Mouse (Mus musculus) embryonic facial prominence, embryonic 12.5 days (tissue): ENCODE results near the gene Oasl2. TPM values are rescaled to one million over a fixed set of nuclear protein-coding genes. Genes with fewer than 3 reads are reported as not detected.
A peak's percentile ranks its signal among the peaks of the same experiment; 100 is the strongest.
"Not testable (repeated sequence)": the region's sequence is repeated elsewhere in the genome, so short reads cannot be mapped to it uniquely, and the experiment has no call there.

Experiments
- ATAC-seq: fragments of 200-750 bp; cut with Nextera tagmentation; 2 replicates; pipeline ENCODE4 v1.8.0; 2017; ENCODE audit not compliant: insufficient number of reproducible peaks, insufficient read depth, low FRiP score, low TSS enrichment
- H3K27ac ChIP-seq: fragments of 300-500 bp; sonication (generic); 2 replicates; pipeline ENCODE4 v1.5.1; 2016; ENCODE audit warnings: mild to moderate bottlenecking
- H3K27me3 ChIP-seq: fragments of 300-500 bp; sonication (generic); 2 replicates; pipeline ENCODE4 v1.6.1; 2016; ENCODE audit warnings: mild to moderate bottlenecking, moderate library complexity
- H3K36me3 ChIP-seq: fragments of 300-500 bp; sonication (generic); 2 replicates; pipeline ENCODE4 v1.6.1; 2016; ENCODE audit warnings: mild to moderate bottlenecking
- H3K4me1 ChIP-seq: fragments of 300-500 bp; sonication (generic); 2 replicates; pipeline ENCODE4 v1.6.1; 2016
- H3K4me2 ChIP-seq: fragments of 300-500 bp; sonication (generic); replicated peaks from 2 replicates; pipeline ENCODE4 v1.6.1; 2016; ENCODE audit warnings: mild to moderate bottlenecking, moderate library complexity
- H3K4me3 ChIP-seq: fragments of 300-500 bp; sonication (generic); 2 replicates; pipeline ENCODE4 v1.5.1; 2016; ENCODE audit warnings: mild to moderate bottlenecking
- H3K9ac ChIP-seq: fragments of 300-500 bp; sonication (generic); 2 replicates; pipeline ENCODE4 v1.6.1; 2016; ENCODE audit warnings: mild to moderate bottlenecking, moderate library complexity
- H3K9me3 ChIP-seq: fragments of 300-500 bp; sonication (generic); 2 replicates; pipeline ENCODE4 v1.6.1; 2016; ENCODE audit warnings: mild to moderate bottlenecking, moderate library complexity
- WGBS: fragments of 180-500 bp; shearing (Covaris S2); methylation state at CpG from one replicate; pipeline ENCODE4 v1.1.7; 2016; 5-methylcytosine and 5-hydroxymethylcytosine counted together
- polyA plus RNA-seq: library from polyadenylated mRNA; unstranded; fragments of >200 nt; fragmentation: Nextera tagmentation; extraction: Ambion mirVana; gene quantifications from 2 replicates; pipeline ENCODE4 v1.2.1, GENCODE M21; 2016

Gene Oasl2
- polyA plus RNA-seq, 1 experiment from 2014 or later: 4.2 TPM

DNA sequence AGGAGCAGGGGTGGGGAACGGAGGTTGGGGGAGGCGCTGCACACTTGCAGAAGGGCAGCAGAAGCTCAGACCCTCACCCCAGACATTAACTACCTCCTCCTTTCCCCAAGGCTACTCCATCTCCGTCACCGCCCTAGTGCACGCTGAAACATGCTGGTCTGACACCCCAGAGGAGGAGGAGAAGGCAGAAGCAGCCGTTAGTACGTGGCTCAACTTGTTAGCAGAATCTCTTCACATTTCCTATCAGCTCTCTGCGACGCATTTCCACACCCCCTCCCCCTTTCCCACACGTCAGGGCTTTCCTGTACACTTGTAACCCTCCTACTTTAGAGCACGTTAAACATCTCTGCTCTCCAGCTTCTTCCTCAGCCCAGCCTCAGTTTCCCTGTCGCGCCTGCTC, 17.3 kb upstream of the Oasl2 start:
- no peak overlapping the region for H3K27ac ChIP-seq
- no peak for ATAC-seq
- H3K4me2 ChIP-seq: no peak overlapping the region
- H3K4me1 ChIP-seq: peaks cover 14% of the 10 kb centered on the region
- no peaks in the 10 kb centered on the region for H3K27me3 ChIP-seq
- H3K4me3 ChIP-seq: no peak overlapping the region
- H3K9ac ChIP-seq: no peak overlapping the region
- no peaks in the 10 kb centered on the region for H3K36me3 ChIP-seq
- 63% methylated on average over 10 of the region's 13 CpGs for WGBS
- no peaks in the 10 kb centered on the region for H3K9me3 ChIP-seq

DNA sequence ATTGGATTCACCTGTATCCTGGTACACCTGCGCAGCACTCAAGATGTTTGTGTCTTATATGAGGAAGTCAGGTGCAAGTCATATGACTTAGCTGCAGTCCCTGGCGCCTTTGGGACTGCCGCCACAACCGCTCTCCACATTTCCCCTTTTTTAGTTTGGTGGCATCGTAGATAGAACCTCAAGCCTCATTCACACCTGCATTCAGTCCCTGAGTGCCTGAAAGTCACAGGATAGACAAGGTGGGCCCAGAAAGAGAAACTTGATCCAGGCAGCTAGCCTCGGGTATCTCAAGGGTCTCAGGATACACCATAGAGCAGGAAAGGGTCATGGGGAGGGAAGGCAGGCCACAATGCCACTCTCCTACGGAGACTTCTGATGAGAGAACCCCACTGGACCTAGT, 14.4 kb upstream of the Oasl2 start:
- not testable (repeated sequence) for ATAC-seq, H3K9me3 ChIP-seq, H3K4me1 ChIP-seq, H3K36me3 ChIP-seq, H3K4me3 ChIP-seq, H3K27me3 ChIP-seq, H3K27ac ChIP-seq, H3K4me2 ChIP-seq, H3K9ac ChIP-seq
- 77% methylated on average over 7 of the region's 7 CpGs for WGBS

DNA sequence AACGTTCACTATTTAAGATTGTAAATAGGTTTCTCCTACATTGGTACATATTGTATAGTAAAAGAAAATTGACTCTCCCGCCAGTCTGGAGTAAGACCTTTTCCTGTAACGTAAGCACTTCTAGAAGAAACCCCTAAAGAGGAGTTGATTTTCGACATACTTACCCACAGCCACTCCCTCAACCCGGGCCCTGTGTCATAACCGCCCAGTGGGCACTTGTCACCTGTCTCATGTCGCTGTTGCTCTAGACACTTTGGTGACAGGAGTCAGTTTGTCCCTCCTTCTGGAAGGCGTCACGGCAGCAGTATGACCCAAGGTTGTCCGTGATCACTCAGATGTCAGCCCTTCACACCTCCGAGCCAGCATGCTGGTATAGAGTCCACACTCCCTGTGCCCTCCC, 13.7 kb upstream of the Oasl2 start:
- no peaks in the 10 kb centered on the region for H3K9me3 ChIP-seq
- no peaks in the 10 kb centered on the region for H3K36me3 ChIP-seq
- no peak overlapping the region for H3K4me2 ChIP-seq
- no peaks in the 10 kb centered on the region for H3K27me3 ChIP-seq
- H3K4me3 ChIP-seq: no peak overlapping the region
- H3K9ac ChIP-seq: no peak overlapping the region
- 87% methylated on average over 11 of the region's 11 CpGs for WGBS
- no peaks in the 10 kb centered on the region for H3K4me1 ChIP-seq
- no peak for ATAC-seq
- no peak overlapping the region for H3K27ac ChIP-seq

DNA sequence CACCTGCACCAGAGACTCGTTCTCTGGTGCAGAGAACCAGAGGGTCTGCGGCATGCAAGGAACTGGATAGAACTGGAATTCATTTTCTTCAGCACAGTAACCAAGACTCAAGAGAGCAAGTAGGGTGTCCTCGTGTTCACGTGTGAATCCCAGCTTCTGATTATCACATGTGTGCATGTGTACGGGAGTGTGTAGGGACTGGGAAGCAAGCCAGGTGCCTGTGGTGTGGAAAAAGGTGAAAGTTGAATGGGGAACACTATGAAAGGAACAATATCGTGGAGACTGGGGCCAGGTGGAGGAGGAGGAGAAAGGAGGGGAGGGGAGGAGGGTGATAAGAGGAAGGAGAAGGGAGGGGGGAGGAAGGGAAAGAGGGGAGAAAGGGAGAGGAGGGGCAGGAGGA, 9.9 kb upstream of the Oasl2 start:
- ATAC-seq: no peak
- Histone ChIP-seq H3K4me3 (no peak overlapping the region), H3K27ac (no peak overlapping the region), H3K9ac (no peak overlapping the region), H3K4me1 (no peaks in the 10 kb centered on the region; the same call in 1 of the 2 replicates), H3K9me3 (no peaks in the 10 kb centered on the region), H3K27me3 (no peaks in the 10 kb centered on the region), H3K36me3 (no peaks in the 10 kb centered on the region), H3K4me2 (no peak overlapping the region)
- WGBS: 82% methylated on average over 6 of the region's 6 CpGs

DNA sequence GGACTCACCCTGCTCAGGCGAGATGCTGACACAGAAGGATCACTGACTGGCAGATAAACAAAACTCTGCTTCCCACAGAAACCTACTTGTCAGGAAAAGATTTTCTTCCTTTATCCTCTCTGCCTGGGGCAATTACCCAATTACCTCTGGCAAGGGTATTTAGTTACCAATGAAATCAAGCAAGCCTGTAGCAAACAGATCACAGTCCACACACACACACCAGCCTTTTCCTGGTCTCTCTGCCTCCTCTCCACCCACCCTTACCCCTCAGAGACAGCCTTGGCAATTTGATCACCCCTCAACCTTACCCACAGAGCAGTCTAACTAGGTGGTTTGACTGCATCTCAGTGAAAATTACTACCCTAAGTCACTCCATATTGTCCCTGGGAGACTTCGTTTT, 7.7 kb upstream of the Oasl2 start:
- Histone ChIP-seq H3K9ac (no peak overlapping the region), H3K4me3 (no peak overlapping the region), H3K27me3 (no peaks in the 10 kb centered on the region), H3K27ac (no peak overlapping the region), H3K36me3 (no peaks in the 10 kb centered on the region), H3K4me2 (no peak overlapping the region), H3K4me1 (no peaks in the 10 kb centered on the region; the same call in 1 of the 2 replicates), H3K9me3 (no peaks in the 10 kb centered on the region)
- no peak for ATAC-seq
- 51% methylated on average over 2 of the region's 2 CpGs for WGBS

DNA sequence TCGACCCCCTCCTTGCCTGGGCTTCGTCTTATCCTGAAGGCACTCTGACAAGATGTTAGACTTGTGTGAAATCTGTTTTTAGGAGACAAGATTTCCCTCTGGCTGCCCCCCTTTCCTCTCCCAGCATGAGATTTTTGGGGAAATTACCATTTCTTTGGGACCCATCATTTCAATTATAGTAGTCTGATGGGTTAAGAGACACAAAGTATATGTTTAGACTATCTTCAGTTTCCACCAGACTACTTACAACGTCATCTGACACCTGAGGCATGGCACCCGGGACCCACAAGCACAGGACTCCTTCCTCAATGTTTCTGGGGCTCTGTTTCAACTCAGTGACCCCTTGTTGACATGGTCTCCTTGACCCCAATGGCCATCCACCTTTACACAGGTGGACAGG, 1.2 kb upstream of the Oasl2 start:
- H3K9me3 ChIP-seq: no peaks in the 10 kb centered on the region
- no peak for ATAC-seq

DNA sequence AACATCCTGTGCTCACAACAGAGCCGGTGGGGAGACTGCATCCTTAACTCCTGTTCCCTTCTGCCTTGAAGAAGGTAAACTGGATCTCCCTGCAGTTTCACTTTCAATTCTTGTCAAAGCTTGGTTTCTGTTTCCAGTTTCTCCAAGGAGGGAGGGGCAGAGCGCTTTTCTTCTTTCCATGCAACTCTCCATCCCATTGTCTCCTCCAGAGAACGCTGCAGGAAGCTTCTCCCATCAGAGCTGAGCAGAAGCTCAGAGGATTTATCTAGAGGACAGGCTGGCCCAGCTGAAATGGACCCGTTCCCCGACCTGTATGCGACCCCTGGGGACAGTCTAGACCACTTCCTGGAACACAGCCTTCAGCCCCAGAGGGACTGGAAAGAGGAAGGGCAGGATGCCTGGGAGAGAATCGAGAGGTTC, 648 bp downstream of the Oasl2 start:
- H3K9ac ChIP-seq: no peak overlapping the region
- H3K27me3 ChIP-seq: no peaks in the 10 kb centered on the region
- H3K4me3 ChIP-seq: 0 out of 2 replicates have a peak overlapping the region, but pooled peaks have one; percentile 9
- no peaks in the 10 kb centered on the region for H3K36me3 ChIP-seq
- peak overlapping the region; percentile 33 for H3K4me2 ChIP-seq
- WGBS: 15% methylated on average over 7 of the region's 7 CpGs
- no peaks in the 10 kb centered on the region for H3K9me3 ChIP-seq
- no peak for ATAC-seq
- H3K27ac ChIP-seq: 0 out of 2 replicates have a peak overlapping the region, but pooled peaks have one; percentile 23
- H3K4me1 ChIP-seq: peaks cover 10% of the 10 kb centered on the region

More for the DNA sequence above, 1.2 kb upstream of the Oasl2 start:
- WGBS: 84% methylated on average over 4 of the region's 4 CpGs
- no peak overlapping the region for H3K9ac ChIP-seq
- peaks cover 10% of the 10 kb centered on the region for H3K4me1 ChIP-seq
- H3K36me3 ChIP-seq: no peaks in the 10 kb centered on the region
- H3K27ac ChIP-seq: no peak overlapping the region
- H3K4me2 ChIP-seq: no peak overlapping the region
- H3K4me3 ChIP-seq: no peak overlapping the region
- no peaks in the 10 kb centered on the region for H3K27me3 ChIP-seq

DNA sequence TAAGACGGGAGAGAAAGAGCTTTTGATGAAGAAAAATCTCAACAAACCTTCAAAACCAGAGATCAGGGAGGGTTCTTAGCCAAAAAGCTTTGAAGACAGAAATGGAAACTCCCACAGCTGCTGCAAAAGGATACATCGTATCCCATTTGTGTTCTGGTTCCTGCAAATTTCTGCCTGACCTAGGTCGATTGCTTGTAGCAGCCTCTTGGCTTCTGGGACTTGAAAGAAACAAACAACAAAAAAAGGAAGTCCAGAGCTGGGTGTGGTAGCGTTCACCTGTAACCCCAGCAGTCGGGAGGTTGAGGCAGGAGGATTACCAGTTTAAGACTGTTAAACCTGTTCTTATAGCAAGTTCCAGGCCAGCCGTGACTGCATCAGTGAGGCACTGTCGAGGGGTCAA, 2.1 kb downstream of the Oasl2 start:
- Histone ChIP-seq H3K9me3 (no peaks in the 10 kb centered on the region), H3K4me2 (no peak overlapping the region), H3K27me3 (no peaks in the 10 kb centered on the region), H3K36me3 (no peaks in the 10 kb centered on the region), H3K27ac (no peak overlapping the region), H3K9ac (no peak overlapping the region), H3K4me3 (no peak overlapping the region), H3K4me1 (peaks cover 10% of the 10 kb centered on the region)
- ATAC-seq: no peak
- 75% methylated on average over 7 of the region's 7 CpGs for WGBS

DNA sequence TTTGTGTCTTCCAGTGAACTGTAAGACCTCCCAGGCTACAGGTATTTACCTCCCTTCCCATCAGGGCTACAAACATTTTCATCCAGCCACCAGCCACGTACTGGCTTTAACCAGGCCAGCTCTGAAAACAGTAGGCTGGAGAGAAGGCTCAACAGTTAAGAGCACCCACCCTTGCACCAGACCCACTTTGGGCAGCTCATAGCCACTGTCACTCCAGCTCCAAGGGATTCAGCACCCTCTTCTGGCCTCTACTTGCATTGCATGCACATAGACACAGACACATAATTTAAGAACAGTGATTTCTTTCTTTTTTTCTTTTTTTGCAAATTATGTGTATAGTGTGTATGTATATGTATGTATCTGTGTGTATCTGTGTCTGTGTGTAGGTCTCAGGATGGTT, 5.7 kb downstream of the Oasl2 start:
- H3K9ac ChIP-seq: no peak overlapping the region
- no peaks in the 10 kb centered on the region for H3K9me3 ChIP-seq
- no peak for ATAC-seq
- no peak overlapping the region for H3K4me3 ChIP-seq
- H3K4me2 ChIP-seq: no peak overlapping the region
- peaks cover 3% of the 10 kb centered on the region for H3K4me1 ChIP-seq
- no peaks in the 10 kb centered on the region for H3K27me3 ChIP-seq
- no peak overlapping the region for H3K27ac ChIP-seq
- 38% methylated on average over 1 of the region's 1 CpGs for WGBS
- H3K36me3 ChIP-seq: no peaks in the 10 kb centered on the region

DNA sequence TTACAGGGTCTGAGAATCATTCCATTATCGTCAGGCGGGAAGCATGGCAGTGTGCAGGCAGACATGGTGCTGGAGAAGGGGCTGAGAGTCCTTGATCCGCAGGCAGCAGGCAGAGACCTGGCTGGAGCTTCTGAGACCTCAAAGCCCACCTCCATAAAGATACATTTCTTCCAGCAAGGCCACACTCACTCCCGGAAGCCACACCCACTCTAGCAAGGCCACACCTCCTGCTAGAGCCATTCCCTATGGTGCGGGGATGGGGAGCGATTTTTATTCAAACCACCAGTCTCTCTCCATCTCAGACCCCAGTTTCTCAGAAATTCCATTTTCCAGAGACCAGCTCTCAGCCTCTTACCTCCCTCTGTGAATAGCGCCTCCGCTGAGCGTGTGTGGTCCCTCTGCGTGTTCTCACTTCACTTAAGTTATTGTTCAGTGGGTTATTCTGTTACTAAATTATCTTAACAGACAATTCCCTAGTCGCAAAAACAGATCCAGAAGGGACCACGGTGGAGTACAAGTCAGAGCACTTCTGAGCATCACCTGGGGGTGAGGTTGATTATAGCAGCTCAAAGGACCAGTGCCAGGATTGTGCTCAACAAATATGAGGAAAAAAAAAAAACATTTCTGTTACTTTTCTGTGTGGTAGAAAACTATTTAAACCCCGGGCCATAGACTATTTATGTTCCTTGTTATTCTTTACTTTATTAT, 12.0 kb downstream of the Oasl2 start:
- Histone ChIP-seq H3K4me3 (no peak overlapping the region), H3K27me3 (no peaks in the 10 kb centered on the region), H3K9me3 (no peaks in the 10 kb centered on the region), H3K4me2 (no peak overlapping the region), H3K36me3 (no peaks in the 10 kb centered on the region), H3K9ac (no peak overlapping the region), H3K4me1 (no peaks in the 10 kb centered on the region), H3K27ac (no peak overlapping the region)
- no peak for ATAC-seq
- WGBS: 52% methylated on average over 13 of the region's 13 CpGs

DNA sequence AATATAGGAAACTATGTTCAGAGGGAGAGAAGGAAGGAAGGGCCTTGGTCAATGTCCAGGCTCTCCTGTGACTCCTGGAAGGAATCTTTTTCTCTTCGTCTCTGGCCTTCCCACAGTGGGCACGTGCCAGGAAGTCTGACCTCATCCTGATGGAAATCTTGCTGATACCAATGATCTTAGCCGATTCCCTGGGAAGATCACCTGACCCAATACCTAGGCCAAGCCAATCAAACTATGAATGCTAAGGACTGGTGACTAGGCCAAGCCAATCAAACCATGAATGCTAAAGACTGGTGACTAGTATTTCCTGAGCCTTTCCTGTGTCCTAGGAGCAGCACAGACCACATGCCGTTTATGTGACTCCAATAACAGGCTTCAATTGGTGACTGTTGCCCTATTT, 16.9 kb downstream of the Oasl2 start:
- WGBS: 77% methylated on average over 4 of the region's 4 CpGs
- Histone ChIP-seq H3K4me2 (no peak overlapping the region), H3K36me3 (no peaks in the 10 kb centered on the region), H3K9me3 (no peaks in the 10 kb centered on the region), H3K4me3 (no peak overlapping the region), H3K9ac (no peak overlapping the region), H3K4me1 (peaks cover 5% of the 10 kb centered on the region; the same call in 1 of the 2 replicates), H3K27ac (no peak overlapping the region), H3K27me3 (no peaks in the 10 kb centered on the region)
- no peak for ATAC-seq

DNA sequence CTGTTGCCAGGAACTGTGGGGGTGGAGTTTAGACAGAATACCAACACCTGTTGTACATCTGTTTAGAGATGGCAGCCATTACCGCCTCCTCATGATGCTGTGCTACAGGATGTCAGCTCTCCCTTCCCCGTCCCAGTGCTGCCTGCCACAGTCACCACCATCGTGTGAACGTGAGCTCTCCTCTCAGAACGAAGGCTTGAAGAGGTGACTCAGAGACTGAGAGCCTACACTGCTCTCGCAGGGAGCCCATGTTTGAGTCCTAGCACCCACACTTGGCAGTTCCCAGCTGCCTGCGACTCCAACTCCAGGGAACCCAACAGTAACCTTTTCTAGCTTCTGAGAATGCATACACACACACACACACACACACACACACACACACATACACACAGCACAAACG, 18.1 kb downstream of the Oasl2 start:
- no peaks in the 10 kb centered on the region for H3K9me3 ChIP-seq
- peaks cover 5% of the 10 kb centered on the region; the same call in 1 of the 2 replicates for H3K4me1 ChIP-seq
- H3K36me3 ChIP-seq: no peaks in the 10 kb centered on the region
- H3K4me3 ChIP-seq: no peak overlapping the region
- ATAC-seq: no peak
- H3K27ac ChIP-seq: no peak overlapping the region
- no peak overlapping the region for H3K4me2 ChIP-seq
- no peaks in the 10 kb centered on the region for H3K27me3 ChIP-seq
- H3K9ac ChIP-seq: no peak overlapping the region
- 68% methylated on average over 8 of the region's 8 CpGs for WGBS
